Mouse (Mus musculus): ENCODE data around the gene Gm27235.
"Not testable (repeated sequence)": the region's sequence is repeated elsewhere in the genome, so short reads cannot be mapped to it uniquely, and the experiment has no call there.

The Gm27235 gene

DNA sequence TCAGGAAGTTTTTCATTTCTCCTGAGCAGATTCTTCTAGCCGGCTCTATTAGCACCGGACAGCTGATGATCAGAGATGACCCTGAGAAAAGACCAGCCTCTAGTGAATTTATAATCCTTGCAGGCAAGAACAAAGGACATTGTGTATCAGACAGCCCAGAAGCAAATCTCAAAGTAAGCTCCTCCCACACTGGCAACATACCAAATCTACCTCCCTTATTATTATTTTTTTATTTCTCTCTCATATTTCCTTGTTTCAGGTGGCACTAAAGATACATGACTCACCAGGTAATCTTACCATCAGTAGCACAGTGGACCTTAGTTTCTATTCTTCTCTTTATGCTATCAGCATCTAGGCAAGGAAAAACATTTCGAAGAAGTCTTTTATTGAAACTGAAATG is at the start of gene Gm27235, which contains the start of gene D730048I06Rik:
Gm27235 (minus strand) TSS at position 101 of the 400 bp plus-strand sequence.
D730048I06Rik (minus strand) TSS at position 112 of the 400 bp plus-strand sequence.
- no peak for DNase-seq (ENCODE audit: low read depth, low spot score)

DNA sequence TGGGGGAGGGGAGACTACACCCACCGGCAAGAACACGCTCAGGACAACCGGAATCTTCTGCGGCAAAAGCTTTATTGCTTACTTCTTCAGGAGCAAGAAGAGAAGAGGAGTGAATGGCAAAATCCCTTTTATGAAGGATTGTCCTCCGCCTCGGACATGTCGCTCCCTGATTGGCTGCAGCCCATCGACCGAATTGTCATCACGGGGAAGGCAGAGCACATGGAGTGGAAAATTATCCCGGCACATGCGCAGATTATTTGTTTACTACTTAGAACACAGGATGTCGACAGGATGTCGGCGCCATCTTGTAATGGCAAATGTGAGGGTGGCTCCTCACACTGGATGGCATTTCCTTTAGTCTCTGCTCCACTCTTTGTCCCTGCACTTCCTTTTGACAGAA is 28.0 kb upstream of the Gm27235 start:
- DNase-seq (ENCODE audit: low read depth, low spot score) = not testable (repeated sequence)

DNA sequence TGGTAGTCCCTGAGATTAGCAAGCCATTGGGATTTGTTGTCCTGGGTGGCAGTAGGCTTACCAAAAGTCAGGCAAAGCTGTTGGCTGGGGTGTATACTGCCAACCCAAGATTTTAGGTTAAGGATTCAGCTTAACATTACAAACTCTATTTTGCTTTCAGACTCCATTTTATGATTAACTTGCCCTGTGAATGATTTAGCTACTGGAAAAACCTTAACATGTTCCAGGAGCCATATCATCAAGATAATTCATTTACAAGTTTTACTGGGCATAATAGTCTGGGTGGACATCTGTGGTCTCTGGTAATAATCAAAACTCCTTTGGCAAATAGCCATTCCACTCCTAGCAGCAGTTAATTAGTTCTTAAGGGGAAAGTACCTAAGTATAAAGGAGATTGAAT is 8.2 kb upstream of the Gm27235 start:
- no peak for DNase-seq (ENCODE audit: low read depth, low spot score)

DNA sequence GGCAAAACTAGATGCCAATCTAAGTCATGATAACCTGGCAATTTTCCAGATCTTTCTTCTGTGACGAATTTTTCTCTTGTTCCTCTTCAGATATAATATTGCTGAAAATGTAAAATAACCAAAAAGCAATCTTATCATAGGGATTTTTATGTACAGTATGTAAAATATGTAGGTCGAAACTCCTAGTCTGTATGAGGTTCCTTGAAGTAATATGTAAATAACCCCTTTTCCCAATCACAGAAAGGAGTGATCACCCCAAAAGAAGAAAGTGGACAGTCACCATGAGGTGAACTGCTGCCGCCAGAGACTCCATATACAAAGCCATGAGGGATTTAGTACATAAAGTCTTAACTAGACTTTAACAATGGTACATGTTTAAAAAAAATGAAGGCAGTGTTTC is 11.9 kb downstream of the Gm27235 start, which contains the start of gene Gm17727:
Gm17727 (minus strand) TSS at position 101 of the 400 bp plus-strand sequence.
- no peak for DNase-seq (ENCODE audit: low read depth, low spot score)

DNA sequence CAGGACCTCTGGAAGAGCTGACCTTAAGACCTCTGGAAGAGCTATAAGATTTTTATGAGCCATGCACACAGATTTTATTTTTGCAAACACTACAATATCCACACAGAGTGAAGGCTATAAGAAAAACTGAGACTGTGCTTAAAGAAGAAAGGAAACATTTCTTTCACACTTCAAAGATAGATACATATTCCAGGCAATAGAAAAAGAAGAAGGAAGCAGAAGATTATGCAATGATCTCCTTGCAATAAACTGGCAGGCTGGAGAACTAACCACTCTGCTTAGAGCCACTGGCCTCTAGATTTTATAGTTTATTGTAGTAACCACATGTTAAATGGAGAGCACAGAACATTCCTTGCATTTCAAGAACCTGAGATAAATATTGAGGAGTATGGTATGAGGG is 33.1 kb downstream of the Gm27235 start:
- no peak for DNase-seq (ENCODE audit: low read depth, low spot score)

DNA sequence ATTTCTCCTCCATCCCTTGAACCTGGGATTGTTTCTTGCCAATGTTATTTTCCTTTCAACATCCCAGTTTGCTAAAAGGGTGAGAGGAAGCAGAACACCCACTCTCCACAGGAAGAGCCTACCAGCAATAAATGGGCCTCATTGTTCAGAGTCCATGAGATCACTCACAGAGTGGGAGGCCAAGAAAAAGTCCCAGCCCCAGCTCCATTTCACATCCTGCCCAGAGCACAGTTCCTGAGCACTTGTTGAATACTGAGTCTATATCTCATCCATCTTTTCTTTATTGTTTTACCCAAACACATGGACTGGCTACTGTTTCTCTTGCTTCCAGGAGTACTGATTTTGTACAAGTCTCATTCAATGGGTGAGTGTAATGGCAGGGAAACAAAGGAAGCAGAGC is 49.2 kb downstream of the Gm27235 start, which contains the start of gene Gm17677:
Gm17677 (plus strand) TSS at position 301 of the 400 bp plus-strand sequence.
- no peak for DNase-seq (ENCODE audit: low read depth, low spot score)

Measured in retina, adult 2 months (tissue).